Mouse (Mus musculus): ENCODE measurements around the gene Bbs9. TPM values are rescaled to one million over a fixed set of nuclear protein-coding genes. Genes with fewer than 3 reads are reported as not detected.
A peak's percentile ranks its signal among the peaks of the same experiment; 100 is the strongest.

The Bbs9 gene
- total RNA-seq, 2 experiments from 2014 or later = 9.5 to 11.5 TPM

DNA sequence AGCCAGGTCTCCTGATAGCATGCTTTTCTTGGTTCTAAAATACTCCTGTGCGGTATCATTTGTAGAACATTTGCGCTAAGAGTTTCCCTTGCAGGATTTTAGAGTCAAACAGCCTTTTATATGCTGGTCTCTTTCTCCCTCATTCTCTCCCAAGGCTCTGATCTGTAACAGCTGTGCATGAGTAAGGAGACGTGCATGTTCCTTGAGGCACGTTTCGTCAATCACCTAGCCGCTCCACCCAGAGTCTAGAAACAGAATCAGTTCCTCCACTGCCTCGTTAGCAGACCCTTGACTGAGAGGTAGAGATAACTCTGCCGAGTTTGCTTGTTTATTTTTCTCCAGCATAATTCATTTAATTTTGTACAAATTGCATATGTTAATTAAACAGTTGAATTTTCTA, 259.4 kb downstream of the Bbs9 start:
- DNase-seq = no peak

DNA sequence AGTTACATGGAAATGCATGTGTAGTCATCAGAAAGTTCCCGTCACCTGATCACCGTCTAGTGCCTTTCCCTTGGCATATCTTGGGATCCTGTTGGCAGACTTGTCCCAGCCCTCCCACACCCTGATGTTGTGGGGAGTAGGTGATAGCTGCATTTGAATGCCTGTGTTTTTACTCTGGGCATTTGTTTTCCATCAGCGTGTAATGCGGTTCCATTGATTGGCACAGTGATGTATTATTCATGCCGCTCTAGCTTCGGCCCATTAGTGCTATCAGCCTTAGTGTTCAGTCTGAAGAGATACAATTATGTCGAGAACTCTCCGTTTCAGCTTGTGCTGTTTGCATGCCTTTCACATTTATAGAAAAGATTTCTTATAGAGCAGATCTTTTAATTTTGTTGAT, 259.9 kb downstream of the Bbs9 start:
- intact Hi-C loops (cut with DNase I) = no loop called here
- TF ChIP-seq CTCF (IDR thresholded peaks at IDR 0.05) = no peak
- Histone ChIP-seq H3K27ac (no peak overlapping the region), H3K4me3 (no peak overlapping the region)
- DNase-seq = no peak

More for the DNA sequence above, 259.4 kb downstream of the Bbs9 start:
- no peak for TF ChIP-seq CTCF (IDR thresholded peaks at IDR 0.05)
- H3K4me3 ChIP-seq = no peak overlapping the region
- intact Hi-C loops (cut with DNase I) = no loop called here
- H3K27ac ChIP-seq = no peak overlapping the region

DNA sequence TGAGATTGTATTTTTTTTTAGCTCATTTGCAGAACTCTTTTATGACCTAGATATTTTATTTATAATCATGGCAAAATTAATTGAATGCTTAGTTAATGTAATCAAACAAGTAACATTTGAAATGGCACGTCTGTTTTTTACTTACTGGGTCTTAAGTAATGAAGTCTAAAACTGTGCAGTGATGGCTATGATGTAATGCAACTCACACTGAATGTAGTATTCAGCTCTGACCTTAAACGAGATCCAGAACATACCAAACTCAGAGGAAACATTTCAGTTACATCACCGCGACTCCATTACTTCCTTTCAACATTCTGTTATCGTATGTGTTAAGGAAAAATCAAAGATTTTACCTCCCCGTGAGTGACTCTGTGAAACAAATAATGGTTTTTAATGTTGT, 262.4 kb downstream of the Bbs9 start:
- Histone ChIP-seq H3K27ac (no peak overlapping the region), H3K4me3 (no peak overlapping the region)
- no peak for TF ChIP-seq CTCF (IDR thresholded peaks at IDR 0.05)
- no peak for DNase-seq
- intact Hi-C loops (cut with DNase I) = no loop called here

DNA sequence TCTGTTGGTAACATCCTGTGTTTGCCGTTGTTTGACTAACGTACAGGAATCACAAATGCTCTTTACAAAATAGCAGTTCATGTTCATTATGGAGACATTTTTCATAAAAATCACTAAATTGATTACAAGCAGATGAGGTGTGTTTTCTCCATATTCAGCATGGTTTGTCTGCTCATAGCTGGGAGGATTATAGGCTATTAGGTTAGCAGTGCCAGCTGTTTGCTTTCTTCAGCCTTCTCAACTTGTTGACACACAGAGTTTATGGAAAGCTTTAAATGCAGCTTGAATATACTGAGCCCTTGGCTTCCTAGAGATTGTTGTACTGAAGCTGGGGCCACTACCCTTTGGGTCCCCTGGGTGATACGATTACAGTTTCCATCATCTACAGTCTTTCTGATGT, 263.3 kb downstream of the Bbs9 start:
- DNase-seq = no peak
- TF ChIP-seq CTCF (IDR thresholded peaks at IDR 0.05) = no peak
- H3K27ac ChIP-seq = no peak overlapping the region
- intact Hi-C loops (cut with DNase I) = no loop called here
- no peak overlapping the region for H3K4me3 ChIP-seq

DNA sequence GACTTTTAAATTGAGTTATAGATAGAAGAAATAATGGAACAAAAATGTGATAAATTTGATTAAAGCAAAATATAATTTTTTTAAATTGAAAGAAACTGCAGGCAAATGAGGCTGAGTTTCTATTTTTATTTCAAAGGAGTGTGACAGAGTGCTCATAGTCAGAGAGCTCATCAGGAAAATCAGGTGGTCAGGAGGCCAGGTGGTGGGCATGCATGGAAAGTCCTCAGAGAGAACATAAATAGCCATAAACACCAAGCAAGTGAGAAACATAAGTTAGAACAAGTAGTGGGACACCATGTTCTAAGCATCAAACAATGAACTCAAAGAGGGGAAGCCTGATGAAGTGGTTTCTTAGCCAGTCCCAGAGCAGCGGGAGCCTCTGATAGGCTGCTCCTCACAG, 266.5 kb downstream of the Bbs9 start:
- no peak for DNase-seq
- H3K27ac ChIP-seq = no peak overlapping the region
- intact Hi-C loops (cut with DNase I) = no loop called here
- H3K4me3 ChIP-seq = no peak overlapping the region
- no peak for TF ChIP-seq CTCF (IDR thresholded peaks at IDR 0.05)

DNA sequence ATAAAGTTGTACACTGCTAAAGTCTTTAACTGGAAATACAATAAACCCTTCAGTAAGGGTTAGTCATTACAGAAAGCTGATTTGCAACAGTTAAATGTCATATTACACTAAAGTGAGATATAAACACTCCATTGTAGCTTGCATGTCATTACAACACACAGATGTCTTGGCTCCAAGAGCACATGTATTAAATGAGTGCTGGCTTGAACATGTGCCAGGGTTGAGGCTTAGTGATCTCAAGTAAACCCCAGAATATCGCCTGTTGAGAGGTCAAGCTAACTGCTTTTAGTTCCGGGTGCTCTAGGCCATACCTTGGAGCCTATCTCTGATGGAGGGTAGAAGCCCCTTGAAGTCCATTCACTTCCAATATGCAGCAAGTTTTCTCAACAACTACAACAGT, 273.1 kb downstream of the Bbs9 start:
- no peak overlapping the region for H3K4me3 ChIP-seq
- no peak for TF ChIP-seq CTCF (IDR thresholded peaks at IDR 0.05)
- H3K27ac ChIP-seq = no peak overlapping the region
- peak; percentile 35 for DNase-seq
- intact Hi-C loops (cut with DNase I) = no loop called here

DNA sequence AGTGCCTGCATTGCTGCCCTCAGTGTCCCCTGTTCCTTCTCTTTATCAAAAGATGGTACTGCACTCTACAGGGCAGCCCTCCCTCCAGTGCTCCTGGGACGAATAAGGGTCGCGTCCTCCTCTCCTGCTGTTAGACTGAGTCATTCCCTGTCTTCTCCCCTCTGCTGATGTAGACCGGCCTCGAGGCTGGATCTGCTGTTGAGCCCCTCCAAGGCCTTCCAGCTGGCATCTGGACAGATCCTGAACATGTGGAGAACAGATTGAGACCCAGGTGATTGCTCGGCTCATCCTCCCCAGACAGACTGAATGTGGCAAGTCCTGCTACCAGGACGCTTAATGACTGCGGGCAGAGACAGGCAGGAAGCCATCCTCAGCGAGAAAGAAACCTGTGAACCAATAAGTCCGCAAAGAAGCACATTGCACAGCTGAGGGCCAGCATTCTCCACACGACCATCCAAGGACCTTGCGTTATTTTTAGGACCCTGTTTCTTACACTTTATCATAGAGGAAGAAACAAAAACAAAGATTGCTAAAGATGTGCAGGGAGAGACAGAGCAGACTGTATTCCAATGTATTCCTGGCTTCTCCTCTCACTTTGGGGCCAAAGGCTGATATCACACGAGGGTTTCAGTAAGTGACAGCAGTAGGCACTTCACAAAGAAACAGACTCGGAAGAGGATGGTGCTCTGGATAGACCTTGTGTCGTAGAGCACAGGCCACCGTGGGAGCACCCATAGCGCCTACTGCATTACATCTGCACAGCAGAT, 275.4 kb downstream of the Bbs9 start:
- peak; percentile 51 for DNase-seq
- H3K27ac ChIP-seq = no peak overlapping the region
- intact Hi-C loops (cut with DNase I) = no loop called here

DNA sequence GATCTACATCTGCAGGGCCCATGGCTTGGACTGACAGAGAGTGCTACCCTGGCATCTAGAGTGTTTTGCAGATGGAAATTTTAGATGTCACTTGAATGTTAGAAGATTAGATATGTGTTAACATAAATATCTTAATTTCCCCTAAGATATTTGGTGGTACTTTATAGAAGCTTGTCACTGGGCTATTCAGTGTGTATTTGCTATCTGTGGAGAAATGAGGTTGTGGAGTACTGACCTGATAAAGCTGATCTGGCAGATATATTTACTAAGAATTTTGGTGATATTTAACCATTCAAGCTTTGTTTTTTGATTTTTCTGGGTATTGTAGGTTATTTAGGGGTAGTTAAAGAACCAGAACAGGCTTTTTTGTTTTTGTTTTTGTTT, 276.0 kb downstream of the Bbs9 start:
- DNase-seq = no peak
- Histone ChIP-seq H3K27ac (no peak overlapping the region), H3K4me3 (no peak overlapping the region)
- intact Hi-C loops (cut with DNase I) = no loop called here
- no peak for TF ChIP-seq CTCF (IDR thresholded peaks at IDR 0.05)

More for the DNA sequence above, 275.4 kb downstream of the Bbs9 start:
- TF ChIP-seq CTCF (IDR thresholded peaks at IDR 0.05) = no peak
- no peak overlapping the region for H3K4me3 ChIP-seq

DNA sequence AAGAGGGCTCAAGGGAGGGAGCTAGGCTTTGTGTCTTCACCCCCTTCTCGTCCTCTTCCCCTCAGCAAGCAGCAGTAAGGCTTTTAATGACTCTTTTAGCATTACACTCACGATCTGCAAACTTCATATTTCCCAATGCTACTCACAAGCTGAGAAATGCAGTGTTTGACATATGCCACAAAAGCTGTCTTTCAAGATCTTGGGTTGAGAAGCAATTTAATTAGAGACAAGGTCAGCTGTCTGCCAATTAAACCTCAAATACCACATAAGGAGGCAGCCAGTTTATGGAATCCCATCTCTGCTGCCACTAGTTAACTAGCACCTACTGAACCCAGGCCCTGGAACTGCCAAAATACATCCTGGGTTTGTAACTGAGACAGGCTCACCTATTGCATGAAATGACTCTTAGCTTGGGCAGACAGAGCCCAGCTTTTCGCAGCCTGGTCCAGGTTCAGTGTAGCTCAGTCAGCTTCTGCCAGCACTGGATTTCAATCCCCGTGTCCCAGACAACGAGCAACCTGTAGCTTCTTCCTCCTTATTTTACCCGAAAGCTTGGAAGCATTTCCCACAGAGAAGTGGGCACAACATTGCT, 278.7 kb downstream of the Bbs9 start:
- intact Hi-C loops (cut with DNase I) = no loop called here
- TF ChIP-seq CTCF (IDR thresholded peaks at IDR 0.05) = no peak
- no peak overlapping the region for H3K27ac ChIP-seq
- no peak overlapping the region for H3K4me3 ChIP-seq
- DNase-seq = no peak

DNA sequence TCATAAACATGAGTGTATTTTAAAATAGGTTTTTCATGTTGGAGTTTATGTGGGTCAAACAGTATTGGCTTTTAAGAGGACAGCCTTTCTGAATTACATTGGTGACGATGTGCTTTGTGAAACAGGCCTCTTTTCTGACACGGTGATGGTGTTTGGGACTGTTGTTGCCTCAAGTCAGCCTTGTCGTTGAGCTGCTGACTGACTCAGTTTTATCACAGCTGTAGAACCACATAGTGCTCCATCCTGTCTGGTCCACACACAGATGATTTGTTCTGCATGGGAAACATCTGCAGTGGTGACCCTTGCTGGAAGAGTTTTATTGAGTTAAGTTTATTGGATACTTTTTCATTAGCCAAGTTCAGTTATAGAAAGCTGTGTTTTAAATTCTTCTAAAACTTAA, 283.0 kb downstream of the Bbs9 start:
- DNase-seq = no peak
- no peak overlapping the region for H3K4me3 ChIP-seq
- TF ChIP-seq CTCF (IDR thresholded peaks at IDR 0.05) = no peak
- no peak overlapping the region for H3K27ac ChIP-seq
- intact Hi-C loops (cut with DNase I) = no loop called here

DNA sequence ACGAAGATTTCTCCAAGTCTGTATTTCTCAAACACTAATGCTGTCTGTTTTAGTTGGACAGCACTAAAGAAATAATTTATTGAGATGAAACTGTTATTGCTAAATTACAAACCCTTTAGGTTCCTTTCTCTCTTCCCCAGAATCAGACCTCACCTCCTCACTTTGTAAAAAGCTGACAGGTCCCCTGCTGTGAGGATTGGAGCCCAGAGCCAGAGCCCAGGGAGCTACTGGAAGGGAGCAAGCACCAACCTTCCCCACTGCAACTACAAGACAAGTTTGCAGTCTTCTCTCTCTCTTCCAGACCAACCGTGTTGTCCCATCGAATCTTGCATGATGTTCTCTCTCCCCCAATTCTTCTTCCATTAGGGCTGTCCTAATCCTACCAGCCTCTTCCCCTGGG, 283.7 kb downstream of the Bbs9 start:
- no peak for DNase-seq
- Histone ChIP-seq H3K4me3 (no peak overlapping the region), H3K27ac (no peak overlapping the region)
- intact Hi-C loops (cut with DNase I) = no loop called here
- TF ChIP-seq CTCF (IDR thresholded peaks at IDR 0.05) = no peak

DNA sequence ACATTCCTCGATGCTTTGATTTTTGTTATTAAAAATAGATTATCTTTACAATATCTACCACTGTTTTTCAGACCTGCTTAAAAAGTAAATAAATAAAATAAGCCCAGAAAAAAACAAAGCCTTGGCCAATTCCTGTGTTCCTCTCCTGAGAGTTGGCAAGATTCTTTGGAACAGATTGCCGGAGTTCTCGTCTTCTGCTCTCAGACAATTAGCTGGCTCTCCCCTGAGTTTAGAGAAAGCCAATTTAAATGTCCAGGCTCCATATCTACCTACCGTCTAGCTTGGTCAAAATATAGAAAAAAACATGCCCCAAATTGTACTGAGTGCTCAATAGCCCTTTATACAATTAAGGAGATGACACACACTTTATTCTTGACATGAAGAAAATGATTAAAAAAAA, 284.9 kb downstream of the Bbs9 start:
- Histone ChIP-seq H3K27ac (no peak overlapping the region), H3K4me3 (no peak overlapping the region)
- intact Hi-C loops (cut with DNase I) = no loop called here
- no peak for TF ChIP-seq CTCF (IDR thresholded peaks at IDR 0.05)
- DNase-seq = no peak

DNA sequence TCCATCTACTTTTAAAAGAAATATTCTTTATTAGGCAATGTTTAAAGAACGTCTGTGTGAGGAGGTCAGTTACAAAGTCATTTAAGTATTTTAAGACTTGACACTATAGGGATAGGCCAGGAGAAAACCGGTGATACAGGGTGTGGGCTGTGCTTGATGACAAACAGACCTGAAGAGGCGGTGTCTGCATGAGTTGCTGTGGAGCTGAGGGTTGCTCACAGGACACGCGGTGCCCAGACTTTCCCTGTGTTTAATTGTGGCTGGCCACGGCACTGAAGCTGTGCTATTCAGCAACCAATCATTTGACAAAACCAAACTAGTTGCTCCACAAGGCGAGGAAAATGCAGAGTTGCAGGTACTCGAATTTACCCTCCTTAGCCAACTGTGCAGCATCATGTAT, 286.0 kb downstream of the Bbs9 start:
- DNase-seq = no peak
- no peak overlapping the region for H3K27ac ChIP-seq
- no peak overlapping the region for H3K4me3 ChIP-seq
- TF ChIP-seq CTCF (IDR thresholded peaks at IDR 0.05) = no peak
- intact Hi-C loops (cut with DNase I) = no loop called here

DNA sequence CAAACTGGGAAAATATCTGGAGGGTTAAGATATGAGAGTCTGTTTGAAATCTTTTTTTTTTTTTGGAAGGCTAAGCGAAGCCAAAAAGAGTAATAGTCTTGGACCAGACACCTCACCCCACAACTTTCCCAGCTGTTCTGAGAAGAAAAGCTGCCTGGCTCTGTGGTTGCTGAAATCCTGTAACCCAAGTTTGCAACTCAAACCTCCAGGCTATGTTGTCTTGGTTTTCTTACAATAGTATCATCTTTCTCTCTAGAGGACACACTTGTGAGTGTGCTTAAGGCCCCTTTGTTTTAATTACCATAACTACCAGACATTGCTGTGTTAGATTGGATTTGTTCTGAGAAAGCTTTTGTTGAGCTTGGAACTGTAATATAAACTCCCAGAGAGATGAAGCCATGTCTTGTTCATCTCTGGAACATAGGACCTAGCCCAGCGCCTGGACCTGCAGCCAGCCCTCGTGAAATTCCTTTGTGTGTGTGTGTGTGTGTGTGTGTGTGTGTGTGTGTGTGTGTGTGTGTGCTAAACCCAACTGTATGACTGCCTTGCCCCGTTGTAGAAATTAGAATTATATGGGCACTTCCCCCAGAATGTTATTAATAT, 290.2 kb downstream of the Bbs9 start:
- TF ChIP-seq CTCF (IDR thresholded peaks at IDR 0.05) = no peak
- Histone ChIP-seq H3K4me3 (no peak overlapping the region), H3K27ac (no peak overlapping the region)
- DNase-seq = no peak
- intact Hi-C loops (cut with DNase I) = no loop called here

All from gastrocnemius, adult 2 months (tissue).